Mouse (Mus musculus): Measurements from ENCODE around the gene Zfp46. TPM values are rescaled to one million over a fixed set of nuclear protein-coding genes. Genes with fewer than 3 reads are reported as not detected.

Gene Zfp46
- polyA plus RNA-seq, 1 experiment from 2014 or later = 5.5 TPM

DNA sequence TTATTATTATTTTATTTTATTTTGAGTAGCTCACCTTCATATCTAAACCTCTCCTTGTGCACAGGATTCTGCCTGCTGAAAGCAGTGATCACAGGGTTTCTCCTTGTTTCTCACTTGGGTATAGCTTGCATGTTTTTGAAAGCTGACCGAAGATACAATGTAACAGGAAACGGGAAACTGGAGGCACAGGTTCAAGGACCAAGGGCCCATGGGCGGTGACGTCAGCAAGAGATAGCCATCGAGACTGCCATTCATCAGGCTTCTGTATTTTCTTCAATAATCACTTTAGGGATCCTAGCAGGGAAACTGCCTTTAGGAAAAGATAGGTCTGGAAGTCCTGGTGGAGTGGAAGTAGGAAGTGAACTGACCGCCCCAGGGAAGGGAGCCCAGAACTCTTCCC, 7.2 kb downstream of the Zfp46 start:
- ATAC-seq = no peak
- H3K4me1 ChIP-seq = peaks cover 11% of the 10 kb centered on the region
- H3K27me3 ChIP-seq (replicated peaks) = peaks cover 5% of the 10 kb centered on the region; the same call in 1 of the 2 replicates
- no peak overlapping the region for H3K4me2 ChIP-seq
- H3K4me3 ChIP-seq = no peak overlapping the region
- H3K27ac ChIP-seq = no peak overlapping the region
- peaks cover 16% of the 10 kb centered on the region for H3K9me3 ChIP-seq (replicated peaks)
- 85% methylated on average over 6 of the region's 6 CpGs for WGBS (ENCODE audit: insufficient replicate concordance)
- peaks cover 64% of the 10 kb centered on the region for H3K36me3 ChIP-seq
- no peak overlapping the region for H3K9ac ChIP-seq

DNA sequence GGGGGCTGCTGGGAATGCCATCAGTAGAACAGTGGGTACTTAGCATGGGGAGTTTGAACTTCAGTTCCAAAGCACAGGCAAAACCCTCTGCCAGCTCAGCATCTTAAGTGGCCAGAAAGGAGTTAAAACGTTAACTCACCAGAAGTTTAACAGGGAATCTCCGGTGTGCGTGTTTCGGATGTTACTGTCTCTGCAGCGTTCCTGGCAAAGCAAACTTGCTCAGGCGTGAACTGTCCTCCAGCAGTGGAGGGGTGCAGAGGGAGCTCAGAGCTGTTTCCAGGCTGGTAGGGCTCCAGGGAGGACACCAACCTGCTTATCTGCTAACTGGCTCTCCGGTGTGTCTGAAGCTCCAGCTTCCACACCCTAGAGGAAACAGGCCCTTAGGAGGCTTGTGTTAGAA, 11.5 kb downstream of the Zfp46 start:
- no peak for ATAC-seq
- H3K36me3 ChIP-seq = peaks cover 26% of the 10 kb centered on the region
- WGBS (ENCODE audit: insufficient replicate concordance) = 59% methylated on average over 7 of the region's 7 CpGs

DNA sequence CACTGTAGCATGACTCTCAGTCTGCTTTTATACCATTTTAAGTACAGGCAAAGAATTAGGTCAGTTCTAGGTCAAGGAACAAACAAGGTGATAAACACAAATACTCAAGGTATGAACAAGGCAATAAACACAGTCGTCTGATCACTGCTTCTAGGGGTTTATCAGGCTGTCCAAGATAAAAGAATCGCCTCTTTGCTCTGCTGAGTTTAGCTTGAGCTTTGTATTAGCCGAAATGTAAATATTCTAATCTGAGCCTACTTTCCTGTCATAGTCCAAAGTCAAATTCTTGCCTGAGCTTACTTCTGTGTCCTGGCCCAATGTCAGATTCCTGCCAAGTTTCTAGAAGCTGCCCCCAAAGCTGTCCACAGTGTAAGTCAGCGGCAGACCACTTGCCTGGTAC, 18.0 kb downstream of the Zfp46 start:
- Histone ChIP-seq H3K27ac (no peak overlapping the region), H3K4me2 (no peak overlapping the region), H3K36me3 (no peaks in the 10 kb centered on the region), H3K9me3 (replicated peaks) (no peaks in the 10 kb centered on the region), H3K4me3 (no peak overlapping the region), H3K9ac (no peak overlapping the region), H3K4me1 (no peaks in the 10 kb centered on the region), H3K27me3 (replicated peaks) (peaks cover 61% of the 10 kb centered on the region)
- 54% methylated on average over 4 of the region's 4 CpGs for WGBS (ENCODE audit: insufficient replicate concordance)
- no peak for ATAC-seq

More for the DNA sequence above, 11.5 kb downstream of the Zfp46 start:
- Histone ChIP-seq H3K9me3 (replicated peaks) (no peaks in the 10 kb centered on the region), H3K27me3 (replicated peaks) (peaks cover 23% of the 10 kb centered on the region; the same call in 1 of the 2 replicates), H3K4me3 (no peak overlapping the region), H3K4me2 (no peak overlapping the region), H3K4me1 (peaks cover 6% of the 10 kb centered on the region; the same call in 1 of the 2 replicates), H3K27ac (no peak overlapping the region), H3K9ac (no peak overlapping the region)

DNA sequence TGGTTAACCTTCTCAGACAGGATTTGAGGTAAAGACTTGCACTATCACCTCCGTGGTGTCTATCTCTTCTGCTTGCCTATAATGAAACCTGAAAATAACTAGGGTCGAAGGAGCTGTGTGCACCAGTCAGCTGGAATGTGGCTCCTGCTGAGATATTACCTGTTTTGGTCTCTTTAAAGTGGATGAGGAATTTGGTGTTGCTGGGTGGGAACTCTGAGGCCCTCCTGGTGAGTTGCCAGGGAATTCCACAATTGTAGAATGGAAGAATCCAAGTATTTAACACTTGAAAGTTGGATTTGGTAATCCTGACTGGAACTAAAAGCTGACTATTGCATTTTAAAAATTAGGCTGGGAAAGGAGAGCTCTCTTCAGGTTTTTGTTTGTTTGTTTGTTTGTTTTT, 19.7 kb downstream of the Zfp46 start:
- H3K36me3 ChIP-seq = no peaks in the 10 kb centered on the region
- no peak overlapping the region for H3K9ac ChIP-seq
- H3K4me2 ChIP-seq = no peak overlapping the region
- H3K4me3 ChIP-seq = no peak overlapping the region
- WGBS (ENCODE audit: insufficient replicate concordance) = 27% methylated on average over 2 of the region's 2 CpGs
- H3K4me1 ChIP-seq = peaks cover 6% of the 10 kb centered on the region
- H3K27me3 ChIP-seq (replicated peaks) = peaks cover 50% of the 10 kb centered on the region
- H3K27ac ChIP-seq = no peak overlapping the region
- ATAC-seq = no peak
- H3K9me3 ChIP-seq (replicated peaks) = no peaks in the 10 kb centered on the region

DNA sequence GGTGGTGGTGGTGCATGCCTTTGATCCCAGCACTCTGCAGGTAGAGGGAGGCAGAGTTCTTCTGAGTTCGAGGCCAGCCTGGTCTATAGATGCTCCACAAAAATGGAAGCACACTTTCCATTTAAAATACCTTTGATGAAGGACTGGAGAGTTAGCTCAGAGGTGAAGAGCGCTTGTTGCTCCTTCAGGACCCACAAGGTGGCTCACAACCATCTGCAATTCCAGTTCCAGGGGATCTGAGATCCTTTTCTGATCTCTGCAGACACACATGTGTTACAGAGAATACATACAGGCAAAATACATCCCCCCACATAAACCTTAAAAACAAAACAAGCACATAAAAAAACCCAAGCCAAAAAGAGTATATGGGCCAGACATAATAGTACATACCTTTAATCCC, 23.9 kb downstream of the Zfp46 start:
- Histone ChIP-seq H3K27me3 (replicated peaks) (peaks cover 31% of the 10 kb centered on the region), H3K27ac (no peak overlapping the region), H3K9ac (no peak overlapping the region), H3K4me1 (peaks cover 31% of the 10 kb centered on the region), H3K4me3 (no peak overlapping the region), H3K36me3 (no peaks in the 10 kb centered on the region), H3K4me2 (no peak overlapping the region), H3K9me3 (replicated peaks) (no peaks in the 10 kb centered on the region)
- ATAC-seq = no peak
- 64% methylated on average over 2 of the region's 2 CpGs for WGBS (ENCODE audit: insufficient replicate concordance)

DNA sequence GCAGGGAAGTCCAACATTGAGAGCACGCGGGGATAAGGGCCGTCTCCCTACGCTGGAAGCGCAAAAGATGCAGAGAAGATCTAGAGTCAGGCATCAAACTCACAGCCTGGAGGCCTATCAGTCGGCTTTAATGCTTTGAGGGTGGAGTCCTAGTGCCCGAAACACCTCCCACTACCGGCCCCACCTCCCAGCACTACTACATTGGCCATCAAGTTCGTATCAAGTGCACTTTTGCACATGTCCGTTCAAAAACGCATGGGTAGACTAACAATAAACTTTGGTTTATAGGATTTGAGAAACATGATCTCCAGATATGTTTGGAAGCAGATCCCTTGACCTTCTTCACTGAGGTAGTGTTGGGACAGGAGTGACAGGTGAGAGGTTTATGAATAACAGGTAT, 25.3 kb downstream of the Zfp46 start:
- Histone ChIP-seq H3K27me3 (replicated peaks) (peaks cover 19% of the 10 kb centered on the region), H3K9me3 (replicated peaks) (no peaks in the 10 kb centered on the region), H3K27ac (peak overlapping the region; percentile 99), H3K4me3 (peak overlapping the region; percentile 98), H3K4me2 (peak overlapping the region; percentile 85), H3K4me1 (peaks cover 42% of the 10 kb centered on the region), H3K36me3 (peaks cover 6% of the 10 kb centered on the region; the same call in 1 of the 2 replicates), H3K9ac (peak overlapping the region; percentile 100)
- peak; percentile 61 for ATAC-seq
- WGBS (ENCODE audit: insufficient replicate concordance) = 3% methylated on average over 11 of the region's 11 CpGs

DNA sequence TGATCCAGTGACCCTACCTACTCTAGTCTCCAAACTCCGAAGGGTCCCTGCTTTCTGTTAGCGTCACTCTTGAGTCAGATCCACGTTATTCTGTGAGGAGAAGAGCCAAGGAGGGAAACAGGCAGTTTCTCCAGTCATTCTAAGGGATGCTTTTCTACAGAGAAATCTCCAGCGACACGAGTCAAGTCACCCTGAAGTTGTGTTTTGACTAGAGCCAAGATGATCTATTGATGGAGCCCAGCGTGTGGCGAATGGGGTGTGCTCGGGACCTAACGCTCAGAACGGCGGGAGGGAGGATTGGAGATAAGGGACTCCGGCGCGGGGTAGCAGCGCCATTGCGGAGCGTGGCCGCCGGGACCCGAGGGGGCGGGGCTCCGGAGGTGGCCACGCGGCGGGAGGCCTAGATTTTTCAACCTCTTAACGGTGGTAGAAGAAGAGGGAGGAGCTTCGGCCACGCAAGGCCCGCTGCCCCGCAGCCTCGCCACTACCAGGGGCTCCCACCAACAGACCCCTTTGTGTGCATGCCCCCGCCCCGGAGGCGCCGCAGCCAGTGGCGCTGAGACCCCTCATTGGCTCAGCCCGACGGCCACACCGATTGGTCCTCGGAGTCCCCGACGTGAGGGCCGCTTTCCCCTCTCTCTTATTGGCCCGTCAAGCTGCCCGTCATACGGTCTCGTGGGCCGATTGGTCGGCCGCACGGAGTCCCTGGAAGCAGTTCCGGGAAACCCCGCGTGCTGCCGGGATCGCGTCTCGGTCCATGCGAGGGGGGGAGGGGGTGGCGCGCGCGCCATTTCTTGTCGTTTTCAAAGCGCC, 26.0 kb downstream of the Zfp46 start, which contains the start of gene Hnrnpr:
Hnrnpr (plus strand) TSS at position 714 of the 813 bp plus-strand sequence.
- Histone ChIP-seq H3K27ac (peak within 1 kb of the TSS; percentile 99), H3K4me1 (peaks cover 42% of the 10 kb centered on the region), H3K9ac (peak within 1 kb of the TSS; percentile 100), H3K4me2 (peak within 1 kb of the TSS; percentile 85), H3K9me3 (replicated peaks) (no peaks in the 10 kb centered on the region), H3K27me3 (replicated peaks) (peaks cover 17% of the 10 kb centered on the region), H3K36me3 (peaks cover 6% of the 10 kb centered on the region; the same call in 1 of the 2 replicates), H3K4me3 (peak within 1 kb of the TSS; percentile 98)
- ATAC-seq = peak; percentile 95
- WGBS (ENCODE audit: insufficient replicate concordance) = under 1% methylated on average over 65 of the region's 65 CpGs

DNA sequence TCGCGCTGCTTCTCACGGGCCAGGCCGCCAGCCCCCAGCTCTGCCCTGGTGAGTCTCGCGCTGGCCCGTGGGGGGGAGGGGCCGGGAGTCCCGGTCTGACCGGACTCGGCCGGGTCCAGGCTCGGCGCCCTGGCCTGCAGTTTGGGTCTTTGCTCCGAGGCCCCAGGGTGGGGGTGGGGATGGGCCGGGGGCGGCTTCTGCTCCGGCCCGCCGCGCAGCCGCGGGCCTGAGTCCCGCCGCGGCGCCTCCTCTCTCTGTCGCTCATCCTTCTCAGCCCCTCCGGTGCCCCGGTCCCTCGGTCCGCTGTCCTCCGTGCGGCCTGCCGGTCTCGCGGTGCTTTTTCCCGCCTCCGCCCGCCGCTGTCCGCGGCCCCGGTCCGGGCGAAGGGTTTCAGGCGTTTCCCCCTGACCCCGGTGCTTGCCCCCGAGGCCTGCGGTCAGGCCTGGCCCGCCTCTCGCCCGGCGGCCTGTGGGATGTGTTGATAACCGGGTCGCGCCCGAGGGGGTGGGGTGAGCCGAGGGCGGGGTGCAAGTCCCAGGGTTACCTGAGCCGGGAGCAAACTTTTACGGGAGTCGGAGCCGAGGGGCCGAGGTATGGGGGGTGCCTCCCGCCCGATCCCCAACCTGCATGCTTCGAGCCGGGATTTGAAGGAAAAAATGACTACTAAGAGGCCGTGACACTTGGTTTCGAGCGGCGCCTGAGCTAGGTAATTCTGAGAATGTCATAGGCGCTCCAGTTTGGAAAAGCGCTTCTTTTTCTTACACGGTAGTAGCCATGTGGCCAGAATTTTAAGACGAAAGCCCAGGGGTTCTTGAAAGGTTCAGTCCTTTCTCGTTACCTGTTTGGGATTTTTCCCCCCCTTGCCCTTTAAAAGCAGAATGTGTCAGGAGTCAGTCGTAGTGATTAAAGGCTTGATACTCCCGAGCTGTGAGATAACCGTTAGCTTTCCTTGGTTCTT, 26.8 kb downstream of the Zfp46 start:
- ATAC-seq = peak; percentile 78
- H3K36me3 ChIP-seq = peaks cover 8% of the 10 kb centered on the region
- peak overlapping the region; percentile 99 for H3K27ac ChIP-seq
- WGBS (ENCODE audit: insufficient replicate concordance) = 1% methylated on average over 69 of the region's 81 CpGs
- peaks cover 42% of the 10 kb centered on the region for H3K4me1 ChIP-seq
- H3K4me2 ChIP-seq = peak overlapping the region; percentile 85
- H3K9me3 ChIP-seq (replicated peaks) = no peaks in the 10 kb centered on the region
- H3K27me3 ChIP-seq (replicated peaks) = peaks cover 13% of the 10 kb centered on the region
- peak overlapping the region; percentile 100 for H3K9ac ChIP-seq
- H3K4me3 ChIP-seq = peak overlapping the region; percentile 98

DNA sequence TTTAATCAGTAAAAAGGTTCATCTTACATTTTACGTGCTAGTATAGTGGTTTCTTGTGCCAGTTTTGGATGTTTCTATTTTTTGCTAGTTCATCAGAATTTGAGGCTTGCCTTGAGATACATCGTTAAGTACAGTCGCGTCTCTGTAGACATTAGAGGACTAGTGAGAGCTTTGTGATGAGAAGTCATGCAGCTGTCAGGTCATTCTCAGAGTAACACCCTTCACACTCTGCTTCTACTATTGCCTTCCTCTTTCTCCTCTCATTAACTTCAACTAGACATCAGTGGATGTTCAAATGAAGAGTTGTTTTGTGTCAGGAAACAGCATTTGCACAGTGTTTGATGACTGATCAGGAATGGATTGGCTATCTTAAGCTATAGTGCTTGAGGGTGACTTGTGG, 28.1 kb downstream of the Zfp46 start:
- Histone ChIP-seq H3K27me3 (replicated peaks) (0 out of 2 replicates have a peak, but pooled peaks cover under 1% of the 10 kb centered on the region), H3K27ac (peak overlapping the region; percentile 99), H3K4me2 (peak overlapping the region; percentile 85), H3K4me1 (peaks cover 42% of the 10 kb centered on the region), H3K9ac (peak overlapping the region; percentile 100), H3K4me3 (peak overlapping the region; percentile 98), H3K9me3 (replicated peaks) (no peaks in the 10 kb centered on the region), H3K36me3 (peaks cover 21% of the 10 kb centered on the region)
- 19% methylated on average over 4 of the region's 4 CpGs for WGBS (ENCODE audit: insufficient replicate concordance)
- no peak for ATAC-seq

DNA sequence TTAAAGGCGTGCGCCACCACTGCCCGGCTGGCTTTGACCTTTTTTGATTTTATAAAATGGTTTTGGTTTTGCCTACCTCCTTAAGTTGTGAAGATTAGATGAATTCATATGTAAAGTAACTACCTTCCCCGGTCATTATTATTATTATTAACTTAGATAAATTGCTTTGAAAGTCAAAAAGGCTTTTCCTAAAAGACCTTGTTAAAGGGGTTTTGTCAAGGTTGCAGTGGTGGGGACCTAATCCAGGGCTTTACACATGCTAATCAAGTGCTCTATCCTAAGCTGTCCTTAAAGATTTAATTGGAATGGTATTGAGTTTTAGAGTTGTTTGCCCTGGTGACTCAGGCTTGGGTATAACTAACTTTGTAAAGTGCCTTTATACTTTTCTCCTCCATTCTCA, 33.2 kb downstream of the Zfp46 start:
- 93% methylated on average over 4 of the region's 4 CpGs for WGBS (ENCODE audit: insufficient replicate concordance)
- peaks cover 16% of the 10 kb centered on the region for H3K4me1 ChIP-seq
- ATAC-seq = no peak
- no peaks in the 10 kb centered on the region for H3K27me3 ChIP-seq (replicated peaks)
- H3K9me3 ChIP-seq (replicated peaks) = no peaks in the 10 kb centered on the region
- H3K27ac ChIP-seq = no peak overlapping the region
- H3K9ac ChIP-seq = no peak overlapping the region
- no peak overlapping the region for H3K4me2 ChIP-seq
- H3K36me3 ChIP-seq = peaks cover 72% of the 10 kb centered on the region
- H3K4me3 ChIP-seq = no peak overlapping the region

DNA sequence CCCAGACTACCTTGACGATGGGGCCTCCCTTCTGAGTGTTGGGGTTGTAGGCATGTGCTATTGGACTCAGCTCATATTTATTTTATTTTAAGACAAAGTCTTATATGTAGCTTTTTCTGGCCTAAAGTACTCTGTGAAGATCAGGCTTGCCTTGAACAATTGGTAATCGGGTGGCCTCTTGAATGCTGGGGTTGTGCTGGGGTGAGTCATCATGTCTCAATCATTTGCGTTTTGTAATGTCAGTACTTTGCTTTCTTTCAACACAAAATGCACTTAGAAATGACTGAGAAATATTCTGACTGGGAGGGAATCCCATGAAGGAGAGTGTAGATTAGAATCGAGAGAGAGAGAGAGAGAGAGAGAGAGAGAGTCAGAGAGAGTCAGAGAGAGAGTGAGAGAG, 35.5 kb downstream of the Zfp46 start:
- no peak for ATAC-seq
- no peak overlapping the region for H3K4me2 ChIP-seq

DNA sequence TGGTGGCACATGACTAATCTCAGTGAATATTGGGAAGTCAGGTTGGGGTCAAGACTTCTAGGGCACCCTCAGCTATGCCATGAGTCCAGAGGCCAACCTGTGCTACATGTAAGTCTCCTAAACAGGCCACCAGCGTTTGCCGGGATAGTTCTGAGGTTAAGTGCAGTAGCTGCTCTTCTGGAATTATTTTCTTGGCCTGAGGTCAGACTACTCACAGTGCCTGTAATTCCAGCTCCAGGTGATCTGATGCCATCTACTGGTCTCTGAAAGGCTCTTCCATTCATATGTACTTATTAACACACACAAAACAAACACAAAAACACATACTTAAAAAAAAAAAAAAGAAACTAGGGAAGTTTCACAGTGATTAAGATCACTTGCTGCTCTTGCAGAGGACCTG, 39.7 kb downstream of the Zfp46 start:
- Histone ChIP-seq H3K4me1 (no peaks in the 10 kb centered on the region), H3K27me3 (replicated peaks) (no peaks in the 10 kb centered on the region), H3K4me2 (no peak overlapping the region), H3K27ac (no peak overlapping the region), H3K9me3 (replicated peaks) (no peaks in the 10 kb centered on the region), H3K9ac (no peak overlapping the region), H3K36me3 (peaks cover 91% of the 10 kb centered on the region), H3K4me3 (no peak overlapping the region)
- 90% methylated on average over 2 of the region's 2 CpGs for WGBS (ENCODE audit: insufficient replicate concordance)
- no peak for ATAC-seq

More for the DNA sequence above, 35.5 kb downstream of the Zfp46 start:
- H3K4me3 ChIP-seq = no peak overlapping the region
- no peak overlapping the region for H3K27ac ChIP-seq
- no peaks in the 10 kb centered on the region for H3K9me3 ChIP-seq (replicated peaks)
- no peak overlapping the region for H3K9ac ChIP-seq
- 80% methylated on average over 4 of the region's 4 CpGs for WGBS (ENCODE audit: insufficient replicate concordance)
- no peaks in the 10 kb centered on the region for H3K4me1 ChIP-seq
- H3K36me3 ChIP-seq = peaks cover 85% of the 10 kb centered on the region
- no peaks in the 10 kb centered on the region for H3K27me3 ChIP-seq (replicated peaks)
